Comparison of ENCODE assay signal across 8 mouse cellular contexts in genomic region chr5:101663176-101663575, GRCm38 (mm10). TPM values are rescaled to one million over a fixed set of nuclear protein-coding genes. Genes with fewer than 3 reads are reported as not detected.
DNase-seq lines count a peak whose midpoint lies in the region; ATAC-seq lines count a peak whose summit lies in the region.

No protein-coding gene starts in this region.

- peak overlapping the region; percentile 58 for H3K4me3 ChIP-seq in embryonic facial prominence, embryonic 10.5 days
- H3K4me3 ChIP-seq in hindbrain, embryonic 11.5 days (ENCODE audit: low read depth, low read length) = peak overlapping the region; percentile 54
- H3K4me3 ChIP-seq in liver, embryonic 15.5 days (replicated peaks) = peak overlapping the region; percentile 31; the same call in 1 of the 2 replicates

- peak overlapping the region; percentile 66 for H3K9ac ChIP-seq in hindbrain, embryonic 11.5 days (ENCODE audit: low read depth, low read length)
- H3K9ac ChIP-seq in liver, embryonic 15.5 days = no peak overlapping the region

- ATAC-seq in hindbrain, embryonic 11.5 days (ENCODE audit: low FRiP score) = peak; percentile 10; the same call in 1 of the 2 replicates
- 0 out of 2 replicates have a peak, but pooled peaks have one; percentile 15 for ATAC-seq in liver, embryonic 15.5 days (ENCODE audit: insufficient read depth)

- H3K27me3 ChIP-seq in embryonic facial prominence, embryonic 10.5 days (replicated peaks; ENCODE audit: low read depth, poor library complexity, severe bottlenecking) = peaks cover 100% of the 10 kb centered on the region
- H3K27me3 ChIP-seq in hindbrain, embryonic 11.5 days (ENCODE audit: control insufficient read depth, insufficient read depth, low read length) = peaks cover 76% of the 10 kb centered on the region
- H3K27me3 ChIP-seq in liver, embryonic 15.5 days = peaks cover 100% of the 10 kb centered on the region

- H3K4me2 ChIP-seq in hindbrain, embryonic 11.5 days (replicated peaks; ENCODE audit: low read depth, low read length) = peak overlapping the region; percentile 49
- H3K4me2 ChIP-seq in liver, embryonic 15.5 days = peak overlapping the region; percentile 54

- WGBS in embryonic facial prominence, embryonic 10.5 days = under 1% methylated on average over 23 of the region's 23 CpGs
- 0% methylated on average over 23 of the region's 23 CpGs for WGBS in hindbrain, embryonic 11.5 days
- under 1% methylated on average over 23 of the region's 23 CpGs for WGBS in liver, embryonic 15.5 days (ENCODE audit: insufficient replicate concordance)

- H3K9me3 ChIP-seq in embryonic facial prominence, embryonic 10.5 days = no peaks in the 10 kb centered on the region
- H3K9me3 ChIP-seq in hindbrain, embryonic 11.5 days (ENCODE audit: control insufficient read depth, low read length) = no peaks in the 10 kb centered on the region
- no peaks in the 10 kb centered on the region for H3K9me3 ChIP-seq in liver, embryonic 15.5 days (replicated peaks)

- DNase-seq in layer of hippocampus, postnatal 10 days (ENCODE audit: low spot score in 2 of 2) = peak; percentile 10 to 22
- no peak for DNase-seq in layer of hippocampus, adult 9-10 months (ENCODE audit: low spot score)
- peak; percentile 86 for DNase-seq in embryonic facial prominence, embryonic 10.5 days (ENCODE audit: low spot score)
- peak; percentile 75 for DNase-seq in hindbrain, embryonic 11.5 days (ENCODE audit: low spot score)
- peak; percentile 71 for DNase-seq in retina, embryonic 14.5 days (ENCODE audit: low spot score)
- DNase-seq in T-cell, adult 2 months (ENCODE audit: low spot score) = no peak
- DNase-seq in spleen, postnatal 4 days (ENCODE audit: low spot score in 2 of 2) = no peak

- H3K27ac ChIP-seq in embryonic facial prominence, embryonic 10.5 days (replicated peaks) = peak overlapping the region; percentile 74
- H3K27ac ChIP-seq in hindbrain, embryonic 11.5 days (ENCODE audit: low read depth, low read length) = peak overlapping the region; percentile 82
- no peak overlapping the region for H3K27ac ChIP-seq in liver, embryonic 15.5 days (replicated peaks)

- peaks cover 37% of the 10 kb centered on the region for H3K4me1 ChIP-seq in embryonic facial prominence, embryonic 10.5 days
- peaks cover 11% of the 10 kb centered on the region for H3K4me1 ChIP-seq in hindbrain, embryonic 11.5 days (replicated peaks; ENCODE audit: control insufficient read depth, insufficient read depth, low read length)
- peaks cover 24% of the 10 kb centered on the region for H3K4me1 ChIP-seq in liver, embryonic 15.5 days (replicated peaks)

- no peaks in the 10 kb centered on the region for H3K36me3 ChIP-seq in embryonic facial prominence, embryonic 10.5 days (replicated peaks)
- no peaks in the 10 kb centered on the region for H3K36me3 ChIP-seq in hindbrain, embryonic 11.5 days (ENCODE audit: control insufficient read depth, insufficient read depth, low read length)
- no peaks in the 10 kb centered on the region for H3K36me3 ChIP-seq in liver, embryonic 15.5 days (replicated peaks)

RNA-seq across cellular contexts. Expression of gene Nkx6-1, which starts 1.6 kb away (rescaled TPM):
- under 1 TPM; 0.62 to 0.91 TPM for total RNA-seq in layer of hippocampus, postnatal 10 days (2021)
- polyA plus RNA-seq in embryonic facial prominence, embryonic 10.5 days (2016; fragmentation: Nextera tagmentation; extraction: Ambion mirVana) = 0.87 and 4.2 TPM in 2 replicates
- 9.8 and 14.7 TPM in 2 replicates for polyA plus RNA-seq in hindbrain, embryonic 11.5 days (2014; fragmentation: Nextera tagmentation; extraction: Ambion mirVana)
- polyA plus RNA-seq in liver, embryonic 15.5 days (2015; fragmentation: Nextera tagmentation; extraction: Ambion mirVana) = 0.03 TPM in 1 of 2 replicates, not detected in the other

Comparison
In these comparisons a context has a peak if more than half of its experiments do, and no peak if none do; other contexts are left out.
1. DNase-seq: peak in layer of hippocampus, postnatal 10 days (2 of 2), embryonic facial prominence, embryonic 10.5 days (single experiment), hindbrain, embryonic 11.5 days (single experiment) and retina, embryonic 14.5 days (single experiment); none in layer of hippocampus, adult 9-10 months (single experiment), T-cell, adult 2 months (single experiment) and spleen, postnatal 4 days (0 of 2).
2. Peak in every context shown above with its lines, with median percentiles within 50 percentile points of each other: H3K4me3 ChIP-seq.